In the genomic region with DNA sequence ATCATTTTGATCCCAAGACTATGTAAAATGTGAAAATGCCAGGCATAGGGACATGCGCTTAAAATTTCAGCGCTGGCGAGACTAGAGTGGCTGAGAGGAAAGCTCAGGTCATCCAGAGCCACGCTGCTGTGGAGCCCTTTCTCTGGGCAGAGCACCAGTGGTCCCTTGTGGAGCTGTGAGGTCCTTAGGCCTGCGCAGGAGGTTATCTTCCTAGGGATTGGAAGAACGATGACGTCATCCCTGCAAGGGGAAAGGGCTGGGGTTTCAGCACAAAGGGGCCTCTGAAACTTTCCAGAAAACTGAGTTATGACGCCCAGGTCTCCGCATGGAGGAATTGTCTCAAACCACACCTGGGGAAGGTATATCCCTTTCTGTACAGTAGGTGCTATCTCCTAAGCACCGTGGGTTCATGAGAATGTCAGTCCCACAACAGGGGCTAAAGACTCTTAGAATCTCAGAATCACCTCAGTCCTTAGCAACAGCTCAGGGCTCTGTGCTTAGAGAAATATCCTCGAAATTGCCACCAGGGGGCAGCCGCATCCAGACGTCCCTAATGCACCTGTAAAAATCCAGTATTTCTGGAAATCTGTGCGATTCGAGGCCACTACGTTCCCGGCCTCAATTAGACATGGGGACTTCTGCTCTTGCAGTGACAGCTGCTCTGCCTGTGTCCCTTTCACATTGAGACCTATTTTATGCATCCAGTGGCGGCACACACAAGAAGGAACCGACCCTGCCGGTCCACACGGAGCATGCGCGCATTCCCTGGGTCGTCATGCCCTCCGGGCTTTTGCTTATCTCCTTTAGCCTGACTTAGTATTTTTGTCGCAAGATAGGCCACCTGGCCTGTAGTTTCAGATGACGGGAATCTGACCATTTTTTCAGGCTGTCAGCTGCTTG, we compare ENCODE assay signal across 9 mouse cellular contexts. TPM values are rescaled to one million over a fixed set of nuclear protein-coding genes. Genes with fewer than 3 reads are reported as not detected.
DNase-seq lines count a peak whose midpoint lies in the region; ATAC-seq and TF ChIP-seq lines count a peak whose summit lies in the region.
"Had no signal": no experiment of that assay in that cellular context is flagged by ENCODE, and none has a peak within 500 bp of the region (broad histone marks: within the 10 kb centered on the region; RNA-seq: fewer than 3 reads in every experiment).

No protein-coding gene starts in this region.

- TF ChIP-seq CTCF in bone marrow, adult 2 months (IDR thresholded peaks at IDR 0.05; ENCODE audit: control insufficient read depth, insufficient read depth, low read length), result peak; percentile 67
- peak; percentile 85 for TF ChIP-seq CTCF in kidney, postnatal 0 days (IDR thresholded peaks at IDR 0.05; ENCODE audit: low read depth)

- no peak for TF ChIP-seq POLR2A in bone marrow, adult 2 months (IDR thresholded peaks at IDR 0.05; ENCODE audit: borderline replicate concordance, control insufficient read depth, low read depth, low read length)

- WGBS in bone marrow, adult 2 months, result 29% methylated on average over 27 of the region's 27 CpGs
- 27% methylated on average over 27 of the region's 27 CpGs for whole genome bisulfite sequencing in embryonic facial prominence, embryonic 13.5 days
- WGBS in heart, embryonic 12.5 days, result 12% methylated on average over 27 of the region's 27 CpGs
- WGBS in kidney, postnatal 0 days, result 28% methylated on average over 27 of the region's 27 CpGs
- WGBS in liver, embryonic 13.5 days (ENCODE audit: insufficient replicate concordance), result 23% methylated on average over 27 of the region's 27 CpGs
- WGBS in stomach, embryonic 16.5 days, result 22% methylated on average over 27 of the region's 27 CpGs

- no peak overlapping the region for H3K27ac ChIP-seq in bone marrow, adult 2 months (ENCODE audit: control insufficient read depth, insufficient read depth, low read depth, low read length, poor library complexity)
- H3K27ac ChIP-seq in embryonic facial prominence, embryonic 13.5 days, result no peak overlapping the region
- peak overlapping the region; percentile 91 for H3K27ac ChIP-seq in heart, embryonic 12.5 days (ENCODE audit: poor library complexity, severe bottlenecking)
- H3K27ac ChIP-seq in kidney, postnatal 0 days, result no peak overlapping the region
- peak overlapping the region; percentile 58; the same call in 1 of the 2 replicates for H3K27ac ChIP-seq in liver, embryonic 13.5 days
- no peak overlapping the region for H3K27ac ChIP-seq in stomach, embryonic 16.5 days (ENCODE audit: low read length)

- H3K27me3 ChIP-seq in embryonic facial prominence, embryonic 13.5 days, result peaks cover 15% of the 10 kb centered on the region; the same call in 1 of the 2 replicates
- no peaks in the 10 kb centered on the region for H3K27me3 ChIP-seq in heart, embryonic 12.5 days (replicated peaks)
- no peaks in the 10 kb centered on the region for H3K27me3 ChIP-seq in kidney, postnatal 0 days (ENCODE audit: insufficient read depth, low read length)
- peaks cover under 1% of the 10 kb centered on the region; the same call in 1 of the 2 replicates for H3K27me3 ChIP-seq in liver, embryonic 13.5 days
- H3K27me3 ChIP-seq in stomach, embryonic 16.5 days (ENCODE audit: control insufficient read depth, insufficient read depth, low read length), result no peaks in the 10 kb centered on the region

- ATAC-seq in embryonic facial prominence, embryonic 13.5 days (ENCODE audit: insufficient number of reproducible peaks, insufficient read depth, low FRiP score, low TSS enrichment, low read depth), result peak; percentile 53; the same call in 1 of the 2 replicates
- peak; percentile 65 for ATAC-seq in heart, embryonic 12.5 days (ENCODE audit: insufficient number of reproducible peaks, low FRiP score)
- peak; percentile 52; the same call in 1 of the 2 replicates for ATAC-seq in kidney, postnatal 0 days (replicated peaks; ENCODE audit: low FRiP score, low read depth)
- ATAC-seq in liver, embryonic 13.5 days (ENCODE audit: low read depth), result peak; percentile 86
- peak; percentile 70 for ATAC-seq in stomach, embryonic 16.5 days (ENCODE audit: insufficient read depth, low FRiP score)

- H3K4me2 ChIP-seq in embryonic facial prominence, embryonic 13.5 days, result peak overlapping the region; percentile 53
- H3K4me2 ChIP-seq in heart, embryonic 12.5 days, result peak overlapping the region; percentile 55
- H3K4me2 ChIP-seq in kidney, postnatal 0 days (ENCODE audit: low read length), result peak overlapping the region; percentile 41
- peak overlapping the region; percentile 69 for H3K4me2 ChIP-seq in liver, embryonic 13.5 days
- H3K4me2 ChIP-seq in stomach, embryonic 16.5 days (ENCODE audit: low read depth, low read length), result peak overlapping the region; percentile 44

- DNase-seq in B cell, adult 2 months, result peak; percentile 62 to 67
- DNase-seq in kidney, postnatal 0 days (ENCODE audit: low spot score), result peak; percentile 85
- DNase-seq in liver, embryonic 13.5 days, result peak; percentile 76
- DNase-seq in neural tube, embryonic 10.5 days (ENCODE audit: extremely low spot score, low spot score), result peak; percentile 76

- H3K4me1 ChIP-seq in bone marrow, adult 2 months (ENCODE audit: control insufficient read depth, insufficient read depth, low read length), result no peaks in the 10 kb centered on the region
- peaks cover 15% of the 10 kb centered on the region for H3K4me1 ChIP-seq in embryonic facial prominence, embryonic 13.5 days
- peaks cover 43% of the 10 kb centered on the region for H3K4me1 ChIP-seq in heart, embryonic 12.5 days (replicated peaks)
- H3K4me1 ChIP-seq in kidney, postnatal 0 days (replicated peaks; ENCODE audit: insufficient read depth, low read length), result 0 out of 2 replicates have a peak, but pooled peaks cover 3% of the 10 kb centered on the region
- H3K4me1 ChIP-seq in liver, embryonic 13.5 days (replicated peaks), result peaks cover 41% of the 10 kb centered on the region
- H3K4me1 ChIP-seq in stomach, embryonic 16.5 days (ENCODE audit: control insufficient read depth, insufficient read depth, low read length), result no peaks in the 10 kb centered on the region

- no peak overlapping the region for H3K4me3 ChIP-seq in bone marrow, adult 2 months (replicated peaks; ENCODE audit: control insufficient read depth, low read depth, low read length)
- peak overlapping the region; percentile 19; the same call in 1 of the 2 replicates for H3K4me3 ChIP-seq in embryonic facial prominence, embryonic 13.5 days
- peak overlapping the region; percentile 15 for H3K4me3 ChIP-seq in heart, embryonic 12.5 days
- H3K4me3 ChIP-seq in kidney, postnatal 0 days (replicated peaks; ENCODE audit: low read depth, low read length), result no peak overlapping the region
- peak overlapping the region; percentile 48 for H3K4me3 ChIP-seq in liver, embryonic 13.5 days (replicated peaks)
- peak overlapping the region; percentile 36 for H3K4me3 ChIP-seq in stomach, embryonic 16.5 days (replicated peaks; ENCODE audit: low read length)

- no peak overlapping the region for H3K9ac ChIP-seq in embryonic facial prominence, embryonic 13.5 days
- H3K9ac ChIP-seq in heart, embryonic 12.5 days, result peak overlapping the region; percentile 6
- H3K9ac ChIP-seq in kidney, postnatal 0 days (ENCODE audit: low read depth, low read length), result no peak overlapping the region
- 0 out of 2 replicates have a peak overlapping the region, but pooled peaks have one; percentile 17 for H3K9ac ChIP-seq in liver, embryonic 13.5 days
- H3K9ac ChIP-seq in stomach, embryonic 16.5 days (ENCODE audit: low read length), result no peak overlapping the region

- H3K9me3 ChIP-seq in embryonic facial prominence, embryonic 13.5 days, result no peaks in the 10 kb centered on the region
- H3K9me3 ChIP-seq in heart, embryonic 12.5 days (replicated peaks), result no peaks in the 10 kb centered on the region
- no peaks in the 10 kb centered on the region for H3K9me3 ChIP-seq in kidney, postnatal 0 days (replicated peaks; ENCODE audit: low read length)
- H3K9me3 ChIP-seq in liver, embryonic 13.5 days (replicated peaks), result no peaks in the 10 kb centered on the region
- H3K9me3 ChIP-seq in stomach, embryonic 16.5 days (replicated peaks; ENCODE audit: control insufficient read depth, low read length), result no peaks in the 10 kb centered on the region

- H3K36me3 ChIP-seq in embryonic facial prominence, embryonic 13.5 days, result no peaks in the 10 kb centered on the region
- H3K36me3 ChIP-seq in heart, embryonic 12.5 days, result no peaks in the 10 kb centered on the region
- no peaks in the 10 kb centered on the region for H3K36me3 ChIP-seq in kidney, postnatal 0 days (ENCODE audit: insufficient read depth, low read length)
- H3K36me3 ChIP-seq in liver, embryonic 13.5 days, result no peaks in the 10 kb centered on the region
- no peaks in the 10 kb centered on the region for H3K36me3 ChIP-seq in stomach, embryonic 16.5 days (ENCODE audit: control insufficient read depth, insufficient read depth, low read length)

RNA-seq across cellular contexts. Expression of a gene that starts 18.4 kb away (rescaled TPM):
- not detected in 2 replicates for polyA plus RNA-seq in bone marrow, adult 2 months (2011; ENCODE audit: insufficient read depth, insufficient read length, low replicate concordance, missing spikeins)
- 0.13 and 0.74 TPM in 2 replicates for polyA plus RNA-seq in embryonic facial prominence, embryonic 13.5 days (2015; fragmentation: Nextera tagmentation; extraction: Ambion mirVana)
- 78.4 and 87.1 TPM in 2 replicates for polyA plus RNA-seq in heart, embryonic 12.5 days (2016; fragmentation: Nextera tagmentation; extraction: Ambion mirVana)
- 12.2 and 13.1 TPM in 2 replicates for polyA plus RNA-seq in kidney, postnatal 0 days (2015; fragmentation: Nextera tagmentation; extraction: Ambion mirVana)
- 0.13 and 0.17 TPM in 2 replicates for polyA plus RNA-seq in liver, embryonic 13.5 days (2015; fragmentation: Nextera tagmentation; extraction: Ambion mirVana)
- 0.92 and 1.6 TPM in 2 replicates for polyA plus RNA-seq in stomach, embryonic 16.5 days (2015; fragmentation: Nextera tagmentation; extraction: Ambion mirVana)

RNA-seq across cellular contexts. Expression of a gene that starts 19.6 kb away (rescaled TPM):
- polyA plus RNA-seq in bone marrow, adult 2 months (2011; ENCODE audit: insufficient read depth, insufficient read length, low replicate concordance, missing spikeins), result not detected in 2 replicates
- polyA plus RNA-seq in embryonic facial prominence, embryonic 13.5 days (2015; fragmentation: Nextera tagmentation; extraction: Ambion mirVana), result not detected in 2 replicates
- not detected in 2 replicates for polyA plus RNA-seq in heart, embryonic 12.5 days (2016; fragmentation: Nextera tagmentation; extraction: Ambion mirVana)
- polyA plus RNA-seq in kidney, postnatal 0 days (2015; fragmentation: Nextera tagmentation; extraction: Ambion mirVana), result 0.13 TPM in 1 of 2 replicates, not detected in the other
- not detected in 2 replicates for polyA plus RNA-seq in liver, embryonic 13.5 days (2015; fragmentation: Nextera tagmentation; extraction: Ambion mirVana)
- polyA plus RNA-seq in stomach, embryonic 16.5 days (2015; fragmentation: Nextera tagmentation; extraction: Ambion mirVana), result not detected in 2 replicates
- polyA plus RNA-seq: frontal cortex, adult 2 months had no signal

RNA-seq across cellular contexts. Expression of a gene that starts 39.8 kb away (rescaled TPM):
- polyA plus RNA-seq in bone marrow, adult 2 months (2011; ENCODE audit: insufficient read depth, insufficient read length, low replicate concordance, missing spikeins), result 42.2 and 64.0 TPM in 2 replicates
- 128 and 138 TPM in 2 replicates for polyA plus RNA-seq in embryonic facial prominence, embryonic 13.5 days (2015; fragmentation: Nextera tagmentation; extraction: Ambion mirVana)
- 121 and 124 TPM in 2 replicates for polyA plus RNA-seq in heart, embryonic 12.5 days (2016; fragmentation: Nextera tagmentation; extraction: Ambion mirVana)
- polyA plus RNA-seq in kidney, postnatal 0 days (2015; fragmentation: Nextera tagmentation; extraction: Ambion mirVana), result 133 and 145 TPM in 2 replicates
- polyA plus RNA-seq in liver, embryonic 13.5 days (2015; fragmentation: Nextera tagmentation; extraction: Ambion mirVana), result 65.6 and 74.9 TPM in 2 replicates
- polyA plus RNA-seq in stomach, embryonic 16.5 days (2015; fragmentation: Nextera tagmentation; extraction: Ambion mirVana), result 120 and 153 TPM in 2 replicates

RNA-seq across cellular contexts. Expression of a gene that starts 48.7 kb away (rescaled TPM):
- polyA plus RNA-seq in bone marrow, adult 2 months (2011; ENCODE audit: insufficient read depth, insufficient read length, low replicate concordance, missing spikeins), result 0.59 TPM in 1 of 2 replicates, not detected in the other
- 0.15 and 0.41 TPM in 2 replicates for polyA plus RNA-seq in embryonic facial prominence, embryonic 13.5 days (2015; fragmentation: Nextera tagmentation; extraction: Ambion mirVana)
- 2.0 and 2.1 TPM in 2 replicates for polyA plus RNA-seq in heart, embryonic 12.5 days (2016; fragmentation: Nextera tagmentation; extraction: Ambion mirVana)
- 0.11 and 0.13 TPM in 2 replicates for polyA plus RNA-seq in kidney, postnatal 0 days (2015; fragmentation: Nextera tagmentation; extraction: Ambion mirVana)
- polyA plus RNA-seq in liver, embryonic 13.5 days (2015; fragmentation: Nextera tagmentation; extraction: Ambion mirVana), result 0.06 TPM in 1 of 2 replicates, not detected in the other
- polyA plus RNA-seq in stomach, embryonic 16.5 days (2015; fragmentation: Nextera tagmentation; extraction: Ambion mirVana), result 5.1 and 6.0 TPM in 2 replicates

Comparison
In these comparisons a context has a peak if more than half of its experiments do, and no peak if none do; other contexts are left out.
1. H3K27ac ChIP-seq: peak in heart, embryonic 12.5 days (single experiment) and liver, embryonic 13.5 days (single experiment); none in bone marrow, adult 2 months (single experiment), embryonic facial prominence, embryonic 13.5 days (single experiment), kidney, postnatal 0 days (single experiment) and stomach, embryonic 16.5 days (single experiment).
2. H3K4me3 ChIP-seq: peak in embryonic facial prominence, embryonic 13.5 days (single experiment), heart, embryonic 12.5 days (single experiment), liver, embryonic 13.5 days (single experiment) and stomach, embryonic 16.5 days (single experiment); none in bone marrow, adult 2 months (single experiment) and kidney, postnatal 0 days (single experiment).
3. H3K9ac ChIP-seq: peak in heart, embryonic 12.5 days (single experiment) and liver, embryonic 13.5 days (single experiment); none in embryonic facial prominence, embryonic 13.5 days (single experiment), kidney, postnatal 0 days (single experiment) and stomach, embryonic 16.5 days (single experiment).
4. Peak in every context shown above with its lines, with median percentiles within 50 percentile points of each other: DNase-seq, ATAC-seq and H3K4me2 ChIP-seq.